Mouse (Mus musculus) lung, postnatal 0 days (tissue): Measurements from ENCODE around the gene Thbs4.

Experiments
- CTCF ChIP-seq: IDR thresholded peaks from 2 replicates; pipeline ENCODE4 v1.5.1; 2016; ENCODE audit warnings: antibody characterized with exemption, mild to moderate bottlenecking
- EP300 ChIP-seq: IDR thresholded peaks from 2 replicates; pipeline ENCODE4 v1.6.1; 2016; ENCODE audit warnings: antibody characterized with exemption, mild to moderate bottlenecking, control low read depth

- TF ChIP-seq CTCF (no peak), EP300 (no peak)
Measured at GRCm38 (mm10) chr13:92774887-92775286, 19.7 kb downstream of the Thbs4 start.
